Mouse (Mus musculus): Measurements from ENCODE around the gene Ino80d. TPM values are rescaled to one million over a fixed set of nuclear protein-coding genes. Genes with fewer than 3 reads are reported as not detected.

Ino80d gene
- polyA plus RNA-seq, 1 experiment from 2014 or later: 5.7 TPM

- Histone ChIP-seq H3K4me1 (replicated peaks; ENCODE audit: control insufficient read depth, insufficient read depth, low read length) (no peaks in the 10 kb centered on the region), H3K4me2 (replicated peaks; ENCODE audit: low read depth) (no peak overlapping the region), H3K9me3 (ENCODE audit: control insufficient read depth) (no peaks in the 10 kb centered on the region), H3K27ac (ENCODE audit: low read depth, low read length) (no peak overlapping the region), H3K4me3 (ENCODE audit: low read depth, low read length) (no peak overlapping the region), H3K27me3 (replicated peaks; ENCODE audit: control insufficient read depth, insufficient read depth, low read length) (no peaks in the 10 kb centered on the region), H3K36me3 (ENCODE audit: control insufficient read depth, insufficient read depth) (peaks cover 48% of the 10 kb centered on the region), H3K9ac (ENCODE audit: low read depth, low read length) (no peak overlapping the region)
- no peak for TF ChIP-seq CTCF (IDR thresholded peaks at IDR 0.05; ENCODE audit: low read depth)
- WGBS: 93% methylated on average over 2 of the region's 2 CpGs
- no peak for ATAC-seq
Observed at GRCm38 (mm10) chr1:63120382-63120781, 5.9 kb upstream of the Ino80d start.

GRCm38 (mm10) chr1:63119675-63120074, 5.2 kb upstream of the Ino80d start:
- WGBS: 74% methylated on average over 4 of the region's 4 CpGs
- Histone ChIP-seq H3K27me3 (replicated peaks; ENCODE audit: control insufficient read depth, insufficient read depth, low read length) (no peaks in the 10 kb centered on the region), H3K9ac (ENCODE audit: low read depth, low read length) (no peak overlapping the region), H3K36me3 (ENCODE audit: control insufficient read depth, insufficient read depth) (peaks cover 48% of the 10 kb centered on the region), H3K4me2 (replicated peaks; ENCODE audit: low read depth) (no peak overlapping the region), H3K4me3 (ENCODE audit: low read depth, low read length) (no peak overlapping the region), H3K9me3 (ENCODE audit: control insufficient read depth) (no peaks in the 10 kb centered on the region), H3K27ac (ENCODE audit: low read depth, low read length) (no peak overlapping the region), H3K4me1 (replicated peaks; ENCODE audit: control insufficient read depth, insufficient read depth, low read length) (no peaks in the 10 kb centered on the region)
- TF ChIP-seq CTCF (IDR thresholded peaks at IDR 0.05; ENCODE audit: low read depth): no peak
- no peak for ATAC-seq

DNA sequence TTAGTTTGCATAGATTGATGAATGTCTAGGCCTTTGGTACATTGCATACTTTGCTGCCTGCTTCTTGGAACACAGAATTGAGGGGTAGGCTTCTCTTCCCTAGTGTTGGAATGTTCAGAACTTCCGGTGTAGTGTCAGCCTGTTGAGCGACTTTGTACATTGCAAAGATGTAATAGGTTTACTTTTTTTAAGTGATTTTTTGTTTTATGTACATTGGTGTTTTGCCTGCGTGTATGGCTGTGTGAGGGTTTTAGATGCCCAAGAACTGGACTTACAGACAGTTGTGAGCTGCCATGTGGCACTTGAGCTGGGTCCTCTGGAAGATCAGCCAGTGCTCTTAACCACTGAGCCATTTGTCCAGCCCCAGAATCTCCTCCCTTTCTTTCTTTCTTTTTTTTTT, 1.1 kb upstream of the Ino80d start:
- no peak for TF ChIP-seq CTCF (IDR thresholded peaks at IDR 0.05; ENCODE audit: low read depth)
- ATAC-seq: no peak
- peak overlapping the region; percentile 24; the same call in 1 of the 2 replicates for H3K27ac ChIP-seq (ENCODE audit: low read depth, low read length)

GRCm38 (mm10) chr1:63115096-63115495, 629 bp upstream of the Ino80d start:
- Histone ChIP-seq H3K27ac (ENCODE audit: low read depth, low read length) (peak overlapping the region; percentile 100), H3K36me3 (ENCODE audit: control insufficient read depth, insufficient read depth) (peaks cover 23% of the 10 kb centered on the region), H3K4me2 (replicated peaks; ENCODE audit: low read depth) (peak overlapping the region; percentile 82), H3K4me1 (replicated peaks; ENCODE audit: control insufficient read depth, insufficient read depth, low read length) (no peaks in the 10 kb centered on the region), H3K9me3 (ENCODE audit: control insufficient read depth) (no peaks in the 10 kb centered on the region), H3K9ac (ENCODE audit: low read depth, low read length) (no peak overlapping the region), H3K27me3 (replicated peaks; ENCODE audit: control insufficient read depth, insufficient read depth, low read length) (no peaks in the 10 kb centered on the region), H3K4me3 (ENCODE audit: low read depth, low read length) (peak overlapping the region; percentile 94)
- no peak for ATAC-seq
- TF ChIP-seq CTCF (IDR thresholded peaks at IDR 0.05; ENCODE audit: low read depth): no peak
- WGBS: 6% methylated on average over 4 of the region's 4 CpGs

More for the DNA sequence above, 1.1 kb upstream of the Ino80d start:
- H3K36me3 ChIP-seq (ENCODE audit: control insufficient read depth, insufficient read depth): peaks cover 27% of the 10 kb centered on the region
- H3K9me3 ChIP-seq (ENCODE audit: control insufficient read depth): no peaks in the 10 kb centered on the region
- 6% methylated on average over 3 of the region's 3 CpGs for WGBS
- H3K9ac ChIP-seq (ENCODE audit: low read depth, low read length): no peak overlapping the region
- H3K4me1 ChIP-seq (replicated peaks; ENCODE audit: control insufficient read depth, insufficient read depth, low read length): no peaks in the 10 kb centered on the region
- no peaks in the 10 kb centered on the region for H3K27me3 ChIP-seq (replicated peaks; ENCODE audit: control insufficient read depth, insufficient read depth, low read length)
- peak overlapping the region; percentile 94 for H3K4me3 ChIP-seq (ENCODE audit: low read depth, low read length)
- H3K4me2 ChIP-seq (replicated peaks; ENCODE audit: low read depth): peak overlapping the region; percentile 82

DNA sequence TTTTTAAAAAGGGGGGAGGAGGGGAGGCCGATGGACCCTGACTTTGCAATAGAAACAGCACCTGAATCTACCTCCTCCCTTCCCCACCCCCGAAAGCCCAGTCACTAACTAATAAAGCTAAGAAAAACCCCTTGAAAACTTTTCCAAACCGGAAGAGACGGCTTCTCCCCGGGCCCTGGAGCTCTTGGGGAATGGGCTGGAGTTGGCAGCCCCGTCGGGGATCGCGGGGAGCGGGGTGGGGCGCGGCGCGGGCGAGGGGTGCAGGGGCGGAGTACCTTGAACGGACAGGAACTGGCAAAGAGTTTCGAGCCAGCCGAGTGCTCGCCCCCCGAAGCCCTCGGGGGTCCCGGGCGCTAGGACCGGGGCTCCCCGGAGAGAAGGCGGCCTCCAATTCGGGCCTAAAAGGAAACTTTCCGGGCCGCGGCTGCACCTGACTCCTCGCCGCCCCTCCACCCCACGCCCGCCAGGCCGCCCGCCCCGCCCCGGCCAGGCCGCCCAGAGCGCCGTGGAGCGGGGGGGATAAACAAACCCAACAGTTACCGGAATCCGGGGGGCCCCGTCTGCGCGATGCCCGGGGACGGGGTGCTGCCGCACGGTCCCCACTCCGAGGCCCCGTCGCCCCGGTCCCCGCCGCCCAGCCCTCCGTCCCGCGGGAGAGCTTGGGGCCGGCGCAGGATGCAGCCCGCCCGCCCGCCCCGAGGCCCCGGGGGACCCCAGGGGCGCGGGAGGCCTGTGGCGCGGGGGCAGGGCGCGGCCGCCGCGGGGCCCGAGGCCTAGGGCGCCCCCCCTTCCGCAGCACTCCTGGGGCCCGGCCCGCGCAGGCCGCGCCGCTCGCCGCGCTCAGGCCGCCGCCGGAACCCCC, 962 bp downstream of the Ino80d start:
- H3K4me1 ChIP-seq (replicated peaks; ENCODE audit: control insufficient read depth, insufficient read depth, low read length): no peaks in the 10 kb centered on the region
- H3K36me3 ChIP-seq (ENCODE audit: control insufficient read depth, insufficient read depth): peaks cover 9% of the 10 kb centered on the region
- no peaks in the 10 kb centered on the region for H3K9me3 ChIP-seq (ENCODE audit: control insufficient read depth)
- peak overlapping the region; percentile 100 for H3K9ac ChIP-seq (ENCODE audit: low read depth, low read length)
- H3K4me2 ChIP-seq (replicated peaks; ENCODE audit: low read depth): peak overlapping the region; percentile 82
- peak overlapping the region; percentile 100 for H3K27ac ChIP-seq (ENCODE audit: low read depth, low read length)
- peak; percentile 64 for ATAC-seq
- under 1% methylated on average over 54 of the region's 92 CpGs for WGBS
- TF ChIP-seq CTCF (IDR thresholded peaks at IDR 0.05; ENCODE audit: low read depth): no peak
- no peaks in the 10 kb centered on the region for H3K27me3 ChIP-seq (replicated peaks; ENCODE audit: control insufficient read depth, insufficient read depth, low read length)
- peak overlapping the region; percentile 94 for H3K4me3 ChIP-seq (ENCODE audit: low read depth, low read length)

DNA sequence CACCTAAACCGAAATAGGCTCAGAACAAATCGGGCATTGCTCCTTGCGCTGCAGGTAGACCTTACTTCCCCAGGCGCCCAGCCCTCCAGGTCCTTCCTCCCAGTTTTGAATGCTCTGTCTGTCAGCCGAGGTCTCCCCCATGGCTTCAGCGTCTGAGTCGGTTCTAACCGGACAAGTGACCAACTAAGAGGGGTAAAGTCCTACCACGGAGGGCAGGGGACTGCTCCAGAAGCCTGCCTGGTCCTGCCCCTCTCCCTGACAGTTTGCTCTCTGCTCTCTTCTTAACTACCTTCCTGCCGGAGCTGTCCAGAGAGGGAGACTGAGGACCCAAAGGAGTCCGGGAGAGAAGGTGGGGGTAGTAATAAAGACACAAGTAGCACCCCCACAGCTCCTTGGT, 1.6 kb downstream of the Ino80d start:
- Histone ChIP-seq H3K4me3 (ENCODE audit: low read depth, low read length) (peak overlapping the region; percentile 94), H3K27me3 (replicated peaks; ENCODE audit: control insufficient read depth, insufficient read depth, low read length) (no peaks in the 10 kb centered on the region), H3K27ac (ENCODE audit: low read depth, low read length) (peak overlapping the region; percentile 100), H3K9ac (ENCODE audit: low read depth, low read length) (peak overlapping the region; percentile 100), H3K9me3 (ENCODE audit: control insufficient read depth) (no peaks in the 10 kb centered on the region), H3K36me3 (ENCODE audit: control insufficient read depth, insufficient read depth) (peaks cover 4% of the 10 kb centered on the region; the same call in 1 of the 2 replicates), H3K4me2 (replicated peaks; ENCODE audit: low read depth) (peak overlapping the region; percentile 82), H3K4me1 (replicated peaks; ENCODE audit: control insufficient read depth, insufficient read depth, low read length) (peaks cover 3% of the 10 kb centered on the region)
- ATAC-seq: peak; percentile 18
- TF ChIP-seq CTCF (IDR thresholded peaks at IDR 0.05; ENCODE audit: low read depth): no peak
- WGBS: under 1% methylated on average over 11 of the region's 11 CpGs
